Mouse (Mus musculus) MEL (cell line): ENCODE measurements around the gene Gm49369. TPM values are rescaled to one million over a fixed set of nuclear protein-coding genes. Genes with fewer than 3 reads are reported as not detected.

Source experiments
- DNase-seq: peaks from one replicate; pipeline ENCODE4 v3.0.0; 2011; ENCODE audit warnings: low read depth, low spot score
- H3K27ac ChIP-seq: 2 replicates; pipeline ENCODE4 v1.5.1; 2012; ENCODE audit warnings: low read depth, mild to moderate bottlenecking, control low read depth, low read length, moderate library complexity; ENCODE audit not compliant: control insufficient read depth
- H3K27me3 ChIP-seq, 2 experiments: fragments of 150-350 bp in 1 of 2; sonication (generic) in 1 of 2; 2 replicates each; pipeline ENCODE4 v1.6.1; 2012; ENCODE audit warnings: low read length in 2 of 2, mild to moderate bottlenecking in 2 of 2, improper control_type of control experiment in 1 of 2, moderate library complexity in 1 of 2; ENCODE audit not compliant: insufficient read depth in 2 of 2, control insufficient read depth in 1 of 2
- H3K36me3 ChIP-seq, 2 experiments: 2 replicates each; pipeline ENCODE4 v1.6.1; 2012 to 2014; ENCODE audit warnings: low read length in 2 of 2, improper control_type of control experiment in 1 of 2, inconsistent platforms in 1 of 2, mild to moderate bottlenecking in 1 of 2; ENCODE audit not compliant: insufficient read depth in 2 of 2, control insufficient read depth in 1 of 2
- H3K4me1 ChIP-seq, 2 experiments: fragments of 150-350 bp in 1 of 2; sonication (generic) in 1 of 2; 2 replicates each; pipeline ENCODE4 v1.6.1; 2012; ENCODE audit warnings: low read length in 2 of 2, improper control_type of control experiment in 1 of 2, mild to moderate bottlenecking in 1 of 2; ENCODE audit not compliant: insufficient read depth in 2 of 2, control insufficient read depth in 1 of 2
- H3K4me3 ChIP-seq, 2 experiments: fragments of 150-350 bp in 1 of 2; sonication (generic) in 1 of 2; 2 replicates each; pipeline ENCODE4 v1.5.1; 2012; ENCODE audit warnings: low read depth in 2 of 2, low read length in 2 of 2, mild to moderate bottlenecking in 2 of 2, moderate library complexity in 2 of 2, control low read depth in 1 of 2, improper control_type of control experiment in 1 of 2; ENCODE audit not compliant: control insufficient read depth in 1 of 2, insufficient read depth in 1 of 2
- H3K79me2 ChIP-seq: 2 replicates; pipeline ENCODE4 v1.6.1; 2012; ENCODE audit warnings: mild to moderate bottlenecking, low read length, moderate library complexity; ENCODE audit not compliant: control insufficient read depth, poor library complexity, insufficient read depth
- H3K9ac ChIP-seq: 2 replicates; pipeline ENCODE4 v1.6.1; 2012; ENCODE audit warnings: low read depth, mild to moderate bottlenecking, control low read depth, low read length, moderate library complexity; ENCODE audit not compliant: control insufficient read depth, poor library complexity, severe bottlenecking
- H3K9me3 ChIP-seq: fragments of 150-350 bp; sonication (generic); replicated peaks from 2 replicates; pipeline ENCODE4 v1.6.1; 2012; ENCODE audit warnings: mild to moderate bottlenecking, low read length, improper control_type of control experiment, moderate library complexity; ENCODE audit not compliant: insufficient read depth
- BHLHE40 ChIP-seq: IDR thresholded peaks from 2 replicates; pipeline ENCODE4 v1.6.1; 2012; ENCODE audit warnings: low read depth, mild to moderate bottlenecking, inconsistent platforms, low read length, improper control_type of control experiment, borderline replicate concordance
- CHD1 ChIP-seq: IDR thresholded peaks from 2 replicates; pipeline ENCODE4 v1.6.1; 2012; ENCODE audit warnings: low read depth, mild to moderate bottlenecking, inconsistent platforms, low read length, improper control_type of control experiment
- CHD2 ChIP-seq: IDR thresholded peaks from 2 replicates; pipeline ENCODE4 v1.6.1; 2011; ENCODE audit warnings: low read length, improper control_type of control experiment
- E2F4 ChIP-seq: IDR thresholded peaks from 2 replicates; pipeline ENCODE4 v1.6.1; 2011; ENCODE audit warnings: low read depth, low read length, improper control_type of control experiment, borderline replicate concordance
- EP300 ChIP-seq, 2 experiments: IDR thresholded peaks; 2 replicates each; pipeline ENCODE4 v1.6.1; 2011; ENCODE audit warnings: improper control_type of control experiment in 2 of 2, low read length in 2 of 2, low read depth in 1 of 2, mild to moderate bottlenecking in 1 of 2
- ETS1 ChIP-seq: IDR thresholded peaks from 2 replicates; pipeline ENCODE4 v1.6.1; 2012; ENCODE audit warnings: low read depth, mild to moderate bottlenecking, inconsistent platforms, low read length, improper control_type of control experiment, moderate library complexity
- GABPA ChIP-seq: IDR thresholded peaks from 2 replicates; pipeline ENCODE4 v1.6.1; 2012; ENCODE audit warnings: low read depth, mild to moderate bottlenecking, inconsistent platforms, low read length, improper control_type of control experiment, moderate library complexity
- JUND ChIP-seq: IDR thresholded peaks from 2 replicates; pipeline ENCODE4 v1.6.1; 2011; ENCODE audit warnings: low read depth, mild to moderate bottlenecking, improper control_type of control experiment, low read length
- MAFK ChIP-seq: IDR thresholded peaks from 2 replicates; pipeline ENCODE4 v1.6.1; 2011; ENCODE audit warnings: low read depth, mild to moderate bottlenecking, low read length, improper control_type of control experiment, borderline replicate concordance
- MAX ChIP-seq: IDR thresholded peaks from 2 replicates; pipeline ENCODE4 v1.6.1; 2011; ENCODE audit warnings: low read length, improper control_type of control experiment
- MEF2A ChIP-seq: IDR thresholded peaks from 2 replicates; pipeline ENCODE4 v1.6.1; 2014; ENCODE audit warnings: low read depth, mild to moderate bottlenecking, inconsistent platforms, low read length, improper control_type of control experiment; ENCODE audit not compliant: poor library complexity, insufficient replicate concordance, severe bottlenecking; ENCODE audit errors: extremely low read depth
- MYB ChIP-seq: IDR thresholded peaks from 2 replicates; pipeline ENCODE4 v1.6.1; 2011; ENCODE audit warnings: mild to moderate bottlenecking, low read depth, low read length, improper control_type of control experiment
- POLR2AphosphoS5 ChIP-seq: IDR thresholded peaks from 2 replicates; pipeline ENCODE4 v1.6.1; 2012; ENCODE audit warnings: low read depth, borderline replicate concordance, mild to moderate bottlenecking, inconsistent platforms, low read length, moderate library complexity, mixed read lengths
- SIN3A ChIP-seq: IDR thresholded peaks from 2 replicates; pipeline ENCODE4 v1.6.1; 2012; ENCODE audit warnings: low read length, improper control_type of control experiment, inconsistent platforms
- TCF12 ChIP-seq: IDR thresholded peaks from 2 replicates; pipeline ENCODE4 v1.6.1; 2014; ENCODE audit warnings: low read depth, mild to moderate bottlenecking, inconsistent platforms, low read length, improper control_type of control experiment, moderate library complexity
- UBTF ChIP-seq: IDR thresholded peaks from 2 replicates; pipeline ENCODE4 v1.6.1; 2012; ENCODE audit warnings: low read depth, mild to moderate bottlenecking, inconsistent platforms, low read length, improper control_type of control experiment, moderate library complexity, borderline replicate concordance; ENCODE audit not compliant: insufficient read depth
- ZC3H11A ChIP-seq: IDR thresholded peaks from 2 replicates; pipeline ENCODE4 v1.6.1; 2012; ENCODE audit warnings: low read depth, mild to moderate bottlenecking, inconsistent platforms, low read length, improper control_type of control experiment
- ZKSCAN1 ChIP-seq: IDR thresholded peaks from 2 replicates; pipeline ENCODE4 v1.6.1; 2012; ENCODE audit warnings: low read depth, mild to moderate bottlenecking, inconsistent platforms, low read length, improper control_type of control experiment, moderate library complexity
- ZMIZ1 ChIP-seq: IDR thresholded peaks from 2 replicates; pipeline ENCODE4 v1.6.1; 2012; ENCODE audit warnings: low read depth, mild to moderate bottlenecking, inconsistent platforms, low read length, improper control_type of control experiment, moderate library complexity
- polyA plus RNA-seq, 2 experiments: library from polyadenylated mRNA; stranded (reverse) in 1 of 2; unstranded in 1 of 2; fragments of >175 nt in 1 of 2; fragments of >200 nt in 1 of 2; gene quantifications; 2 replicates each; pipeline versions ENCODE4 v1.2.1 to v1.2.4; 2012; ENCODE audit warnings: low replicate concordance in 2 of 2, low read depth in 1 of 2; ENCODE audit not compliant: insufficient read length in 2 of 2, insufficient read depth in 1 of 2, missing spikeins in 1 of 2
- total RNA-seq: library from RNA; depleted of rRNA; stranded (reverse); fragments of 300-350 nt; gene quantifications from 2 replicates; pipeline ENCODE4 v1.2.3, GENCODE M21; 2012

Gene Gm49369
- total and polyA plus RNA-seq, 3 experiments: 3.2 to 15.2 TPM; not detected in 1

- TF ChIP-seq POLR2AphosphoS5 (no peak), EP300 (IDR thresholded peaks at IDR 0.05; ENCODE audit: low read depth in 1 of 2, low read length in 2 of 2) (peak in 1 of 2 experiments; percentile 42; a peak in 2 of 4 replicates), CHD2 (no peak)
- TF ChIP-seq, all 39 proteins: peak for 8
These were observed 12.1 kb upstream of the Gm49369 start (continued) for GRCm38 (mm10) chr7:142394261-142395190.

- Histone ChIP-seq H3K4me1 (peaks cover 30 to 56% of the 10 kb centered on the region in 2 experiments), H3K79me2 (no peaks in the 10 kb centered on the region), H3K9me3 (no peaks in the 10 kb centered on the region), H3K27me3 (no peaks in the 10 kb centered on the region), H3K36me3 (peaks cover 0 to 31% of the 10 kb centered on the region in 2 experiments; a peak in 2 of 4 replicates), H3K4me3 (no peak overlapping the region), H3K9ac (no peak overlapping the region; the same call in 1 of the 2 replicates), H3K27ac (peak overlapping the region; percentile 84)
- TF ChIP-seq ZC3H11A: no peak
- 0 out of 2 replicates have a peak, but pooled peaks have one; percentile 35 for TF ChIP-seq SIN3A
- TF ChIP-seq EP300 (IDR thresholded peaks at IDR 0.05; ENCODE audit: low read depth in 1 of 2, low read length in 2 of 2): peak; percentile 52 to 68; a peak in 3 of 4 replicates
- peak; percentile 51 for TF ChIP-seq CHD2
- TF ChIP-seq E2F4: no peak
- peak; percentile 68; the same call in 1 of the 2 replicates for TF ChIP-seq MAFK
- 0 out of 2 replicates have a peak, but pooled peaks have one; percentile 9 for TF ChIP-seq BHLHE40
- peak; percentile 75; the same call in 1 of the 2 replicates for TF ChIP-seq JUND
- peak; percentile 69 for TF ChIP-seq ETS1
- peak; percentile 72; the same call in 1 of the 2 replicates for TF ChIP-seq GABPA
- DNase-seq: peak; percentile 86
These were observed 10.7 kb upstream of the Gm49369 start for GRCm38 (mm10) chr7:142393191-142393590.

GRCm38 (mm10) chr7:142391609-142392008 is 9.1 kb upstream of the Gm49369 start:
- Histone ChIP-seq H3K4me1 (peaks cover 30 to 56% of the 10 kb centered on the region in 2 experiments), H3K9me3 (no peaks in the 10 kb centered on the region), H3K4me3 (no peak overlapping the region), H3K9ac (no peak overlapping the region), H3K27me3 (no peaks in the 10 kb centered on the region), H3K27ac (no peak overlapping the region), H3K79me2 (peaks cover 10% of the 10 kb centered on the region), H3K36me3 (peaks cover 0 to 31% of the 10 kb centered on the region in 2 experiments; a peak in 2 of 4 replicates)
- DNase-seq: no peak
- no peak for TF ChIP-seq ETS1
- TF ChIP-seq MAX: no peak
- no peak for TF ChIP-seq ZMIZ1
- TF ChIP-seq CHD2: no peak
- TF ChIP-seq UBTF: no peak
- TF ChIP-seq MYB: no peak
- no peak for TF ChIP-seq TCF12
- TF ChIP-seq JUND: no peak
- no peak for TF ChIP-seq BHLHE40
- TF ChIP-seq MEF2A: no peak
- TF ChIP-seq ZKSCAN1: no peak
- TF ChIP-seq CHD1: no peak
